Mouse (Mus musculus): ENCODE measurements around the gene Cadm2. TPM values are rescaled to one million over a fixed set of nuclear protein-coding genes. Genes with fewer than 3 reads are reported as not detected.

Gene Cadm2
- polyA plus RNA-seq, 1 experiment from 2014 or later, result 3.5 TPM

GRCm38 (mm10) chr16:66647798-66648197 is 972.9 kb downstream of the Cadm2 start:
- no peak for ATAC-seq (ENCODE audit: insufficient number of reproducible peaks, insufficient read depth, low FRiP score, low TSS enrichment)
- 70% methylated on average over 4 of the region's 4 CpGs for WGBS
- Histone ChIP-seq H3K9ac (no peak overlapping the region), H3K27me3 (no peaks in the 10 kb centered on the region), H3K4me2 (replicated peaks) (no peak overlapping the region), H3K27ac (no peak overlapping the region), H3K4me3 (no peak overlapping the region), H3K4me1 (no peaks in the 10 kb centered on the region), H3K36me3 (no peaks in the 10 kb centered on the region), H3K9me3 (no peaks in the 10 kb centered on the region)

GRCm38 (mm10) chr16:66643606-66644005 is 977.1 kb downstream of the Cadm2 start:
- no peaks in the 10 kb centered on the region for H3K36me3 ChIP-seq
- H3K9ac ChIP-seq, result no peak overlapping the region
- no peak overlapping the region for H3K4me2 ChIP-seq (replicated peaks)
- no peaks in the 10 kb centered on the region for H3K27me3 ChIP-seq
- no peaks in the 10 kb centered on the region for H3K9me3 ChIP-seq
- ATAC-seq (ENCODE audit: insufficient number of reproducible peaks, insufficient read depth, low FRiP score, low TSS enrichment), result no peak
- H3K4me1 ChIP-seq, result no peaks in the 10 kb centered on the region
- 66% methylated on average over 4 of the region's 4 CpGs for WGBS
- H3K27ac ChIP-seq, result no peak overlapping the region
- H3K4me3 ChIP-seq, result no peak overlapping the region

GRCm38 (mm10) chr16:66627527-66627926 is 993.2 kb downstream of the Cadm2 start:
- H3K4me3 ChIP-seq, result no peak overlapping the region
- H3K9ac ChIP-seq, result no peak overlapping the region
- no peaks in the 10 kb centered on the region for H3K27me3 ChIP-seq
- H3K4me2 ChIP-seq (replicated peaks), result no peak overlapping the region
- no peak overlapping the region for H3K27ac ChIP-seq
- no peaks in the 10 kb centered on the region for H3K9me3 ChIP-seq
- no peaks in the 10 kb centered on the region for H3K36me3 ChIP-seq
- H3K4me1 ChIP-seq, result no peaks in the 10 kb centered on the region
- ATAC-seq (ENCODE audit: insufficient number of reproducible peaks, insufficient read depth, low FRiP score, low TSS enrichment), result no peak

- no peaks in the 10 kb centered on the region for H3K4me1 ChIP-seq
- no peaks in the 10 kb centered on the region for H3K36me3 ChIP-seq
- H3K4me3 ChIP-seq, result no peak overlapping the region
- H3K9ac ChIP-seq, result no peak overlapping the region
- no peak overlapping the region for H3K4me2 ChIP-seq (replicated peaks)
- no peaks in the 10 kb centered on the region for H3K9me3 ChIP-seq
- no peak overlapping the region for H3K27ac ChIP-seq
- no peak for ATAC-seq (ENCODE audit: insufficient number of reproducible peaks, insufficient read depth, low FRiP score, low TSS enrichment)
- H3K27me3 ChIP-seq, result no peaks in the 10 kb centered on the region
- 44% methylated on average over 1 of the region's 1 CpGs for WGBS
Measured at GRCm38 (mm10) chr16:66622423-66622822, 998.3 kb downstream of the Cadm2 start.

GRCm38 (mm10) chr16:66612624-66613023 is 1008.1 kb downstream of the Cadm2 start:
- 73% methylated on average over 5 of the region's 5 CpGs for WGBS
- Histone ChIP-seq H3K4me1 (no peaks in the 10 kb centered on the region), H3K27ac (no peak overlapping the region)

More at GRCm38 (mm10) chr16:66612624-66613023, 1008.1 kb downstream of the Cadm2 start:
- no peak overlapping the region for H3K4me2 ChIP-seq (replicated peaks)
- no peaks in the 10 kb centered on the region for H3K27me3 ChIP-seq
- no peak overlapping the region for H3K9ac ChIP-seq
- no peaks in the 10 kb centered on the region for H3K9me3 ChIP-seq
- no peak overlapping the region for H3K4me3 ChIP-seq
- no peak for ATAC-seq (ENCODE audit: insufficient number of reproducible peaks, insufficient read depth, low FRiP score, low TSS enrichment)
- no peaks in the 10 kb centered on the region for H3K36me3 ChIP-seq

Data from embryonic facial prominence, embryonic 12.5 days (tissue).